In the genomic region with DNA sequence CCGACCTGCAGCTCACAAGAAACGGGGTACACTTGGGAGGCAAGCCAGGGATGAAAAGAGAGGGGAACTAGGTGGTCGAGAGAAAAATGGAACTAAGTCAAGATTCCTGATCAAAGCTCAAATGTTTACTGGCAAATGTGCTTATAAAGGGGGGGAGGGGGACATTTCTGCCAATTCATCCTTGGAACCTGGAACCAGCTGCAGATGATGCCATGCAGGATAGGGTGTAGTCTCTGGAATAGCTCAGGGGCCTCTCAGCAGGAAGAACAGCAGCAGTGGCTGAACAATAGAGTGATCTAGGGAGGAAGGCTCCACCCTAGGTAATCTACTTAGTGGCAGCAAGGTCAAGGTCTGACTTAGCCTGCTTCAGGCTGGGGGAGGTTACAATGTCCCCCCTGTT, we compare ENCODE assay signal across 25 mouse cellular contexts.
"Had no signal": no experiment of that assay in that cellular context is flagged by ENCODE, and none has a peak within 500 bp of the region (broad histone marks: within the 10 kb centered on the region; RNA-seq: fewer than 3 reads in every experiment).

No protein-coding gene starts in this region.

- H3K36me3 ChIP-seq: heart, embryonic 10.5 days; heart, embryonic 13.5 days; heart, embryonic 15.5 days; hindbrain, embryonic 13.5 days; hindbrain, embryonic 15.5 days; kidney, embryonic 15.5 days; limb, embryonic 13.5 days; limb, embryonic 15.5 days; liver, embryonic 12.5 days had no signal

- H3K9ac ChIP-seq: heart, embryonic 13.5 days; heart, embryonic 15.5 days; hindbrain, embryonic 13.5 days; hindbrain, embryonic 15.5 days; kidney, embryonic 15.5 days; limb, embryonic 13.5 days; limb, embryonic 15.5 days; liver, embryonic 12.5 days; liver, embryonic 14.5 days had no signal

- H3K4me1 ChIP-seq: heart, embryonic 10.5 days; heart, embryonic 13.5 days; heart, embryonic 15.5 days; hindbrain, embryonic 13.5 days; hindbrain, embryonic 15.5 days; kidney, embryonic 15.5 days; limb, embryonic 13.5 days; limb, embryonic 15.5 days; liver, embryonic 12.5 days had no signal

- H3K4me3 ChIP-seq: heart, embryonic 10.5 days; heart, embryonic 13.5 days; heart, embryonic 15.5 days; hindbrain, embryonic 13.5 days; hindbrain, embryonic 15.5 days; kidney, embryonic 15.5 days; layer of hippocampus, adult 2 months; left cerebral cortex, adult 2 months; limb, embryonic 13.5 days; limb, embryonic 15.5 days; liver, embryonic 12.5 days had no signal

- H3K27ac ChIP-seq: heart, embryonic 10.5 days; heart, embryonic 13.5 days; heart, embryonic 15.5 days; hindbrain, embryonic 13.5 days; hindbrain, embryonic 15.5 days; hindbrain, postnatal 0 days; kidney, embryonic 15.5 days; kidney, postnatal 0 days; layer of hippocampus, adult 2 months; left cerebral cortex, adult 2 months; limb, embryonic 13.5 days; limb, embryonic 15.5 days; liver, embryonic 12.5 days; liver, embryonic 14.5 days had no signal

- DNase-seq: gastrocnemius, postnatal 14 days; gastrocnemius, postnatal 36 days; heart, adult 18-20 months; heart, postnatal 14 days; heart, postnatal 36 days; kidney, adult 11 months; kidney, adult 2 months; kidney, adult 9 months; kidney, postnatal 14 days; kidney, postnatal 4 days; left cerebral cortex, postnatal 4 days had no signal

- H3K9me3 ChIP-seq: heart, embryonic 10.5 days; heart, embryonic 15.5 days; kidney, embryonic 15.5 days; limb, embryonic 13.5 days; limb, embryonic 15.5 days; liver, embryonic 12.5 days had no signal
